Mouse (Mus musculus) adrenal gland, postnatal 10 days (tissue): ENCODE measurements at regions not wholly inside any gene's neighbourhood (a gene's known extent, or its start where the extent isn't known, plus 50 kb on each side); places are given as distances from the start of the nearest gene placed in this dataset.

Source experiments
- DNase-seq: peaks from one replicate; pipeline ENCODE4 v3.0.0; 2021; ENCODE audit warnings: mixed read lengths

- DNase-seq = no peak
Observed at GRCm38 (mm10) chr4:7092957-7093356, 1145.9 kb downstream of the Car8 start.

- DNase-seq = no peak
Observed at GRCm38 (mm10) chr4:7091201-7091814, 1147.5 kb downstream of the Car8 start.
